Mouse (Mus musculus) spleen, postnatal 4 days (tissue): ENCODE data around the gene Gm10142.
"Not testable (repeated sequence)": the region's sequence is repeated elsewhere in the genome, so short reads cannot be mapped to it uniquely, and the experiment has no call there.

Source experiments
- DNase-seq, 2 experiments: peaks; one replicate each; pipeline ENCODE4 v3.0.0; 2022; ENCODE audit warnings: low spot score in 2 of 2

Gm10142 gene

GRCm38 (mm10) chr10:77715507-77715906 lies at the start of gene Gm10142:
Gm10142 (plus strand) TSS chr10:77715807.
- DNase-seq: no peak

- no peak for DNase-seq
Observed at GRCm38 (mm10) chr10:77666342-77666741, 49.3 kb upstream of the Gm10142 start.

- DNase-seq: no peak
Observed at GRCm38 (mm10) chr10:77667402-77667801, 48.2 kb upstream of the Gm10142 start.

- no peak for DNase-seq
Observed at GRCm38 (mm10) chr10:77670710-77671109, 44.9 kb upstream of the Gm10142 start.

GRCm38 (mm10) chr10:77671519-77671918 lies 44.1 kb upstream of the Gm10142 start:
- no peak for DNase-seq

- DNase-seq: no peak
Observed at GRCm38 (mm10) chr10:77673765-77674164, 41.8 kb upstream of the Gm10142 start.

GRCm38 (mm10) chr10:77677562-77677961 lies 38.0 kb upstream of the Gm10142 start:
- no peak for DNase-seq

GRCm38 (mm10) chr10:77682994-77683393 lies 32.6 kb upstream of the Gm10142 start:
- DNase-seq: no peak

- DNase-seq: no peak
Observed at GRCm38 (mm10) chr10:77684181-77684580, 31.4 kb upstream of the Gm10142 start.

GRCm38 (mm10) chr10:77685895-77686664 lies 29.5 kb upstream of the Gm10142 start, which contains the start of gene Tspear:
Tspear (plus strand) TSS chr10:77686569.
- DNase-seq: no peak

- DNase-seq: no peak
Observed at GRCm38 (mm10) chr10:77687021-77687420, 28.6 kb upstream of the Gm10142 start.

GRCm38 (mm10) chr10:77690356-77690807 lies 25.2 kb upstream of the Gm10142 start, which contains the start of gene Gm19402:
Gm19402 (minus strand) TSS chr10:77690757.
- not testable (repeated sequence) for DNase-seq

GRCm38 (mm10) chr10:77697133-77697532 lies 18.5 kb upstream of the Gm10142 start, which contains the start of gene Gm9508:
Gm9508 (minus strand) TSS chr10:77697233.
- DNase-seq: no peak

GRCm38 (mm10) chr10:77706326-77706725 lies 9.3 kb upstream of the Gm10142 start, which contains the start of gene Gm10272:
Gm10272 (plus strand) TSS chr10:77706626.
- DNase-seq: no peak

- no peak for DNase-seq
Observed at GRCm38 (mm10) chr10:77709831-77710230, 5.8 kb upstream of the Gm10142 start.

GRCm38 (mm10) chr10:77711157-77711556 lies 4.5 kb upstream of the Gm10142 start, which contains the start of gene Gm10024:
Gm10024 (plus strand) TSS chr10:77711457.
- not testable (repeated sequence) for DNase-seq

GRCm38 (mm10) chr10:77713734-77714133 lies 1.9 kb upstream of the Gm10142 start:
- DNase-seq: no peak

GRCm38 (mm10) chr10:77720299-77720698 lies 4.7 kb downstream of the Gm10142 start, which contains the start of gene Krtap12-1:
Krtap12-1 (plus strand) TSS chr10:77720599.
- not testable (repeated sequence) for DNase-seq

- DNase-seq: no peak
Observed at GRCm38 (mm10) chr10:77724855-77725254, 9.2 kb downstream of the Gm10142 start.

GRCm38 (mm10) chr10:77726186-77726585 lies 10.6 kb downstream of the Gm10142 start, which contains the start of gene Gm10100:
Gm10100 (plus strand) TSS chr10:77726486.
- DNase-seq: no peak

GRCm38 (mm10) chr10:77728280-77728679 lies 12.7 kb downstream of the Gm10142 start:
- DNase-seq: no peak

- DNase-seq: no peak
Observed at GRCm38 (mm10) chr10:77729241-77729640, 13.6 kb downstream of the Gm10142 start.

GRCm38 (mm10) chr10:77735928-77736327 lies 20.3 kb downstream of the Gm10142 start:
- no peak for DNase-seq
